20 mouse cellular contexts compared by ENCODE assay signal in genomic region chr10:66547660-66548059, GRCm38 (mm10).
"Had no signal": no experiment of that assay in that cellular context is flagged by ENCODE, and none has a peak within 500 bp of the region (broad histone marks: within the 10 kb centered on the region; RNA-seq: fewer than 3 reads in every experiment).

No protein-coding gene starts in this region.

- H3K9me3 ChIP-seq: intestine, embryonic 15.5 days; midbrain, embryonic 12.5 days; midbrain, embryonic 15.5 days; neural tube, embryonic 12.5 days; neural tube, embryonic 15.5 days had no signal

- DNase-seq: kidney, adult 18-20 months; layer of hippocampus, postnatal 36 days; left cerebral cortex, postnatal 4 days; liver, postnatal 0 days; lung, embryonic 14.5 days; right cerebral cortex, adult 18-20 months; right cerebral cortex, postnatal 14 days; right cerebral cortex, postnatal 4 days; thymus, adult 2 months; thymus, postnatal 14 days; thymus, postnatal 4 days had no signal

- H3K27ac ChIP-seq: intestine, embryonic 15.5 days; liver, embryonic 14.5 days; macrophage; midbrain, embryonic 12.5 days; midbrain, embryonic 15.5 days; neural tube, embryonic 12.5 days; neural tube, embryonic 15.5 days; stomach, postnatal 0 days had no signal

- H3K9ac ChIP-seq: intestine, embryonic 15.5 days; liver, embryonic 14.5 days; liver, postnatal 0 days; lung, embryonic 14.5 days; midbrain, embryonic 12.5 days; midbrain, embryonic 15.5 days; neural tube, embryonic 12.5 days; neural tube, embryonic 15.5 days had no signal

- ATAC-seq: intestine, embryonic 15.5 days; liver, postnatal 0 days; lung, postnatal 0 days; midbrain, embryonic 15.5 days had no signal

- H3K4me1 ChIP-seq: intestine, embryonic 15.5 days; midbrain, embryonic 12.5 days; midbrain, embryonic 15.5 days; neural tube, embryonic 12.5 days; neural tube, embryonic 15.5 days had no signal

- H3K27me3 ChIP-seq: intestine, embryonic 15.5 days; midbrain, embryonic 15.5 days; neural tube, embryonic 12.5 days; neural tube, embryonic 15.5 days had no signal

- H3K4me2 ChIP-seq: intestine, embryonic 15.5 days; lung, embryonic 14.5 days; midbrain, embryonic 12.5 days; midbrain, embryonic 15.5 days; neural tube, embryonic 12.5 days; neural tube, embryonic 15.5 days had no signal

- H3K36me3 ChIP-seq: intestine, embryonic 15.5 days; midbrain, embryonic 12.5 days; midbrain, embryonic 15.5 days; neural tube, embryonic 12.5 days; neural tube, embryonic 15.5 days had no signal

- H3K4me3 ChIP-seq: intestine, embryonic 15.5 days; midbrain, embryonic 12.5 days; midbrain, embryonic 15.5 days; neural tube, embryonic 12.5 days; neural tube, embryonic 15.5 days had no signal
